Mouse (Mus musculus): Measurements from ENCODE around the gene Srr. TPM values are rescaled to one million over a fixed set of nuclear protein-coding genes. Genes with fewer than 3 reads are reported as not detected.

Gene Srr
- polyA plus RNA-seq, 1 experiment from 2014 or later = 11.9 TPM

- H3K4me2 ChIP-seq (replicated peaks; ENCODE audit: low read depth, low read length) = no peak overlapping the region
- H3K4me3 ChIP-seq (ENCODE audit: low read depth, low read length) = no peak overlapping the region
- TF ChIP-seq CTCF (IDR thresholded peaks at IDR 0.05) (no peak), EP300 (IDR thresholded peaks at IDR 0.05) (no peak)
- no peak overlapping the region for H3K9ac ChIP-seq (replicated peaks; ENCODE audit: low read depth)
- no peaks in the 10 kb centered on the region for H3K27me3 ChIP-seq (replicated peaks; ENCODE audit: insufficient read depth, low read length)
- DNase-seq (ENCODE audit: low spot score) (no peak), ATAC-seq (no peak)
- peaks cover 11% of the 10 kb centered on the region; the same call in 1 of the 2 replicates for H3K36me3 ChIP-seq (ENCODE audit: insufficient read depth, low read length)
- H3K27ac ChIP-seq (ENCODE audit: low read length) = no peak overlapping the region
- peaks cover 9% of the 10 kb centered on the region; the same call in 1 of the 2 replicates for H3K4me1 ChIP-seq (ENCODE audit: insufficient read depth, low read depth, low read length)
- no peaks in the 10 kb centered on the region for H3K9me3 ChIP-seq (ENCODE audit: low read length)
- WGBS = 91% methylated on average over 4 of the region's 4 CpGs
Observed at GRCm38 (mm10) chr11:74929111-74929510, 3.4 kb upstream of the Srr start.

DNA sequence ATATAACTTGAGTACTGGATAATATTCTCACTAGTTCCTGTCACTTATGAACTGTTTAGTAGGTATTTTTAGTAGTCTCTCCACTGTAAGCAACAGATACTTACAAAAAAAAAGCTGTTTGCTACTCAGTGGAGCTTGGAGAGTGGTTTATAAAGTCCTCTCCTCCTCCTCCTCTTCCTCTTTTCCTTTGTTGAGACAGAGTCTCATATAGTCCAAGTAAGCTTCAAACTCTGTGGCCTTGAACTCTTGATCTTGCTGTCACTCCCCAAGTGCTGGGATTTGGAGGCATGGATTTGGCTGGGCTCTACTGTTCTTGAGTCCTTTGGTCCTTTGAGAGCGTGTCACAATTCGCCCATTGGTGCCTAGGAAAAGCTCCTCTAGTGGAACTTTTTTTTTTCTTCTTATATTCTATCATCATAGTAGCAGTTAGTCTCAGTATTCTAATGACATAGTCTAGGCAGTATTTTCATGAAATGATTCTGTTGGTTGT lies 1.5 kb upstream of the Srr start:
- peak overlapping the region; percentile 60; the same call in 1 of the 2 replicates for H3K4me2 ChIP-seq (replicated peaks; ENCODE audit: low read depth, low read length)
- no peak overlapping the region for H3K9ac ChIP-seq (replicated peaks; ENCODE audit: low read depth)
- H3K36me3 ChIP-seq (ENCODE audit: insufficient read depth, low read length) = peaks cover 6% of the 10 kb centered on the region; the same call in 1 of the 2 replicates
- DNase-seq (ENCODE audit: low spot score) = no peak
- no peak for TF ChIP-seq EP300 (IDR thresholded peaks at IDR 0.05)
- TF ChIP-seq CTCF (IDR thresholded peaks at IDR 0.05) = no peak
- H3K9me3 ChIP-seq (ENCODE audit: low read length) = no peaks in the 10 kb centered on the region
- H3K4me1 ChIP-seq (ENCODE audit: insufficient read depth, low read depth, low read length) = peaks cover 9% of the 10 kb centered on the region; the same call in 1 of the 2 replicates
- WGBS = 87% methylated on average over 2 of the region's 2 CpGs
- no peak overlapping the region for H3K27ac ChIP-seq (ENCODE audit: low read length)
- no peak overlapping the region for H3K4me3 ChIP-seq (ENCODE audit: low read depth, low read length)
- no peak for ATAC-seq
- no peaks in the 10 kb centered on the region for H3K27me3 ChIP-seq (replicated peaks; ENCODE audit: insufficient read depth, low read length)

GRCm38 (mm10) chr11:74926388-74927005 lies 749 bp upstream of the Srr start:
- Histone ChIP-seq H3K4me1 (ENCODE audit: insufficient read depth, low read depth, low read length) (peaks cover 9% of the 10 kb centered on the region; the same call in 1 of the 2 replicates), H3K27ac (ENCODE audit: low read length) (peak overlapping the region; percentile 98), H3K4me2 (replicated peaks; ENCODE audit: low read depth, low read length) (peak overlapping the region; percentile 60), H3K9me3 (ENCODE audit: low read length) (no peaks in the 10 kb centered on the region), H3K27me3 (replicated peaks; ENCODE audit: insufficient read depth, low read length) (no peaks in the 10 kb centered on the region), H3K4me3 (ENCODE audit: low read depth, low read length) (peak overlapping the region; percentile 90), H3K36me3 (ENCODE audit: insufficient read depth, low read length) (0 out of 2 replicates have a peak, but pooled peaks cover 5% of the 10 kb centered on the region), H3K9ac (replicated peaks; ENCODE audit: low read depth) (peak overlapping the region; percentile 95)
- ATAC-seq (peak; percentile 18), DNase-seq (ENCODE audit: low spot score) (peak; percentile 71)
- TF ChIP-seq EP300 (IDR thresholded peaks at IDR 0.05) (no peak), CTCF (IDR thresholded peaks at IDR 0.05) (no peak; the same call in 1 of the 2 replicates)
- 4% methylated on average over 11 of the region's 11 CpGs for WGBS

DNA sequence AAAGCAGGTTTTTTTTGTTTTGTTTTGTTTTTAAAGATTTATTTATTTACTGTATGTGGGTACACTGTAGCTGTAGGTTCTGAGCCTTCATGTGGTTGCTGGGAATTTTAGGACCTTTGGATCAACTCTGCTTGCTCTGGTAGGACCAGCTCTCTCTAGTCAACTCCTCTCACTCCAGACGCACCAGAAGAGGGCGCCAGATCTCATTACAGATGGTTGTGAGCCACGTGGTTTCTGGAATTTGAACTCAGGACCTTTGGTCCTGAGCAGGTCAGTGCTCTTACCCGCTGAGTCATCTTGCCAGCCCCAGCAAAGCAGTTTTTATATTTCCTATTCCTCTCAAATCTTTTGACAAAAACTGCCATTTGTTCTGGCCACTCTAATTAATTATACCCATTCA lies 1.6 kb downstream of the Srr start:
- Histone ChIP-seq H3K9me3 (ENCODE audit: low read length) (no peaks in the 10 kb centered on the region), H3K36me3 (ENCODE audit: insufficient read depth, low read length) (0 out of 2 replicates have a peak, but pooled peaks cover 1% of the 10 kb centered on the region), H3K4me3 (ENCODE audit: low read depth, low read length) (no peak overlapping the region), H3K4me1 (ENCODE audit: insufficient read depth, low read depth, low read length) (peaks cover 9% of the 10 kb centered on the region; the same call in 1 of the 2 replicates), H3K27me3 (replicated peaks; ENCODE audit: insufficient read depth, low read length) (no peaks in the 10 kb centered on the region), H3K4me2 (replicated peaks; ENCODE audit: low read depth, low read length) (no peak overlapping the region), H3K9ac (replicated peaks; ENCODE audit: low read depth) (no peak overlapping the region), H3K27ac (ENCODE audit: low read length) (no peak overlapping the region)
- ATAC-seq (no peak), DNase-seq (ENCODE audit: low spot score) (peak; percentile 42)
- 46% methylated on average over 4 of the region's 4 CpGs for WGBS
- peak; percentile 56 for TF ChIP-seq CTCF (IDR thresholded peaks at IDR 0.05)
- no peak for TF ChIP-seq EP300 (IDR thresholded peaks at IDR 0.05)

DNA sequence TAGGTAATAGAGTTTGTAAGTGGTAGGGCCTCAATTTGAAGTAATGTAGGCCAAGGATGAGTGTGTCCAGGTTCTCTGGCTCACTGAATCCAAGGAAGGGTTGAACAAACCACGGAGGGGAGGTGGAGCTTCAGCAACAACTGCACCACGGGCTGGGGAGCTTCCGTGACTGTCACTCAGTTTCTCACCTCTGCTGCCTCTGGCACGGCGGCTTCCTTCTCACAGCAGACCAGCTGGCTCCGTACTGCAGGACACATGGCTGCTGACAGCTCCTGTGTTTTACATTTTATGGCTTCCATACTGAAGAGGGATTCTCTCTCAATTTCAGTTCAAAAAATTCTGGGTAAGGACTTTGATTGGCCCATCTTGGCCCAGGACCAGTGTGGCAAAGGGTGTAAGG lies 6.5 kb downstream of the Srr start:
- ATAC-seq = no peak
- Histone ChIP-seq H3K36me3 (ENCODE audit: insufficient read depth, low read length) (peaks cover 10% of the 10 kb centered on the region; the same call in 1 of the 2 replicates), H3K27ac (ENCODE audit: low read length) (no peak overlapping the region), H3K27me3 (replicated peaks; ENCODE audit: insufficient read depth, low read length) (no peaks in the 10 kb centered on the region), H3K9ac (replicated peaks; ENCODE audit: low read depth) (no peak overlapping the region), H3K4me3 (ENCODE audit: low read depth, low read length) (no peak overlapping the region), H3K9me3 (ENCODE audit: low read length) (no peaks in the 10 kb centered on the region), H3K4me1 (ENCODE audit: insufficient read depth, low read depth, low read length) (no peaks in the 10 kb centered on the region), H3K4me2 (replicated peaks; ENCODE audit: low read depth, low read length) (no peak overlapping the region)
- DNase-seq (ENCODE audit: low spot score) = no peak
- TF ChIP-seq EP300 (IDR thresholded peaks at IDR 0.05) (no peak), CTCF (IDR thresholded peaks at IDR 0.05) (no peak)
- 79% methylated on average over 6 of the region's 6 CpGs for WGBS

GRCm38 (mm10) chr11:74912492-74912891 lies 13.3 kb downstream of the Srr start:
- no peak for TF ChIP-seq CTCF (IDR thresholded peaks at IDR 0.05)
- TF ChIP-seq EP300 (IDR thresholded peaks at IDR 0.05) = no peak
- no peaks in the 10 kb centered on the region for H3K9me3 ChIP-seq (ENCODE audit: low read length)
- no peak overlapping the region for H3K9ac ChIP-seq (replicated peaks; ENCODE audit: low read depth)
- no peak overlapping the region for H3K27ac ChIP-seq (ENCODE audit: low read length)
- ATAC-seq = no peak
- no peaks in the 10 kb centered on the region for H3K27me3 ChIP-seq (replicated peaks; ENCODE audit: insufficient read depth, low read length)
- no peaks in the 10 kb centered on the region for H3K4me1 ChIP-seq (ENCODE audit: insufficient read depth, low read depth, low read length)
- H3K36me3 ChIP-seq (ENCODE audit: insufficient read depth, low read length) = no peaks in the 10 kb centered on the region
- H3K4me3 ChIP-seq (ENCODE audit: low read depth, low read length) = no peak overlapping the region
- WGBS = 81% methylated on average over 3 of the region's 3 CpGs
- no peak for DNase-seq (ENCODE audit: low spot score)
- no peak overlapping the region for H3K4me2 ChIP-seq (replicated peaks; ENCODE audit: low read depth, low read length)

Measured in lung, postnatal 0 days (tissue).